Mouse (Mus musculus): ENCODE results near the gene Ecsit. TPM values are rescaled to one million over a fixed set of nuclear protein-coding genes. Genes with fewer than 3 reads are reported as not detected.

Gene Ecsit
- total RNA-seq (2014; fragmentation: Nextera tagmentation) (35.7 and 37.0 TPM in 2 replicates), total RNA-seq (2017) (18.6 and 36.6 TPM in 2 replicates)

GRCm38 (mm10) chr9:22085022-22085834 lies at the start of gene Ecsit:
Gene Ecsit, minus strand, starts transcription at chr9:22085438.
- ATAC-seq (replicated peaks; ENCODE audit: low FRiP score, low TSS enrichment, poor library complexity, severe bottlenecking), result peak; percentile 100

- no peak for ATAC-seq (replicated peaks; ENCODE audit: low FRiP score, low TSS enrichment, poor library complexity, severe bottlenecking)
Observed at GRCm38 (mm10) chr9:22134246-22134890, 49.1 kb upstream of the Ecsit start.

GRCm38 (mm10) chr9:22132220-22132619 lies 47.0 kb upstream of the Ecsit start:
- ATAC-seq (replicated peaks; ENCODE audit: low FRiP score, low TSS enrichment, poor library complexity, severe bottlenecking), result no peak

- 0 out of 2 replicates have a peak, but pooled peaks have one; percentile 37 for ATAC-seq (replicated peaks; ENCODE audit: low FRiP score, low TSS enrichment, poor library complexity, severe bottlenecking)
Observed at GRCm38 (mm10) chr9:22131226-22131981, 46.2 kb upstream of the Ecsit start.

GRCm38 (mm10) chr9:22125246-22126027 lies 40.2 kb upstream of the Ecsit start:
- ATAC-seq (replicated peaks; ENCODE audit: low FRiP score, low TSS enrichment, poor library complexity, severe bottlenecking), result no peak

- no peak for ATAC-seq (replicated peaks; ENCODE audit: low FRiP score, low TSS enrichment, poor library complexity, severe bottlenecking)
Observed at GRCm38 (mm10) chr9:22124169-22124568, 38.9 kb upstream of the Ecsit start.

GRCm38 (mm10) chr9:22123069-22123609 lies 37.9 kb upstream of the Ecsit start:
- peak; percentile 51 for ATAC-seq (replicated peaks; ENCODE audit: low FRiP score, low TSS enrichment, poor library complexity, severe bottlenecking)

- no peak for ATAC-seq (replicated peaks; ENCODE audit: low FRiP score, low TSS enrichment, poor library complexity, severe bottlenecking)
Observed at GRCm38 (mm10) chr9:22122005-22122404, 36.8 kb upstream of the Ecsit start.

GRCm38 (mm10) chr9:22121545-22121944 lies 36.3 kb upstream of the Ecsit start:
- ATAC-seq (replicated peaks; ENCODE audit: low FRiP score, low TSS enrichment, poor library complexity, severe bottlenecking), result peak; percentile 51; the same call in 1 of the 2 replicates

- no peak for ATAC-seq (replicated peaks; ENCODE audit: low FRiP score, low TSS enrichment, poor library complexity, severe bottlenecking)
Observed at GRCm38 (mm10) chr9:22119543-22119942, 34.3 kb upstream of the Ecsit start.

GRCm38 (mm10) chr9:22117754-22118456 lies 32.7 kb upstream of the Ecsit start:
- ATAC-seq (replicated peaks; ENCODE audit: low FRiP score, low TSS enrichment, poor library complexity, severe bottlenecking), result peak; percentile 53

GRCm38 (mm10) chr9:22116740-22117426 lies 31.6 kb upstream of the Ecsit start, which contains the start of gene Elof1:
Gene Elof1, minus strand, starts transcription at chr9:22117172.
- peak; percentile 93 for ATAC-seq (replicated peaks; ENCODE audit: low FRiP score, low TSS enrichment, poor library complexity, severe bottlenecking)

- ATAC-seq (replicated peaks; ENCODE audit: low FRiP score, low TSS enrichment, poor library complexity, severe bottlenecking), result peak; percentile 42
Observed at GRCm38 (mm10) chr9:22116086-22116485, 30.8 kb upstream of the Ecsit start.

- ATAC-seq (replicated peaks; ENCODE audit: low FRiP score, low TSS enrichment, poor library complexity, severe bottlenecking), result no peak
Observed at GRCm38 (mm10) chr9:22115635-22116034, 30.4 kb upstream of the Ecsit start.

- ATAC-seq (replicated peaks; ENCODE audit: low FRiP score, low TSS enrichment, poor library complexity, severe bottlenecking), result no peak
Observed at GRCm38 (mm10) chr9:22108194-22108593, 23.0 kb upstream of the Ecsit start.

GRCm38 (mm10) chr9:22099922-22100321 lies 14.7 kb upstream of the Ecsit start:
- no peak for ATAC-seq (replicated peaks; ENCODE audit: low FRiP score, low TSS enrichment, poor library complexity, severe bottlenecking)

- ATAC-seq (replicated peaks; ENCODE audit: low FRiP score, low TSS enrichment, poor library complexity, severe bottlenecking), result no peak
Observed at GRCm38 (mm10) chr9:22098993-22099696, 13.9 kb upstream of the Ecsit start, which contains the start of gene Cnn1. Gene Cnn1, plus strand, starts transcription at chr9:22099216.
